Mouse (Mus musculus) limb, embryonic 15.5 days (tissue): ENCODE data around the gene Sprtn. TPM values are rescaled to one million over a fixed set of nuclear protein-coding genes. Genes with fewer than 3 reads are reported as not detected.
A peak's percentile ranks its signal among the peaks of the same experiment; 100 is the strongest.

Experiments used
- ATAC-seq: fragments of 200-750 bp; cut with Nextera tagmentation; 2 replicates; pipeline ENCODE4 v1.8.0; 2017; ENCODE audit warnings: low read depth, moderate TSS enrichment; ENCODE audit not compliant: insufficient number of reproducible peaks, low FRiP score, low TSS enrichment
- H3K27ac ChIP-seq: fragments of 300-500 bp; sonication (generic); 2 replicates; pipeline ENCODE4 v1.5.1; 2015; ENCODE audit warnings: moderate library complexity, mild to moderate bottlenecking, inconsistent platforms
- H3K27me3 ChIP-seq: fragments of 300-500 bp; sonication (generic); 2 replicates; pipeline ENCODE4 v1.6.1; 2015; ENCODE audit warnings: inconsistent platforms
- H3K36me3 ChIP-seq: fragments of 300-500 bp; sonication (generic); 2 replicates; pipeline ENCODE4 v1.6.1; 2015; ENCODE audit warnings: inconsistent platforms
- H3K4me1 ChIP-seq: fragments of 300-500 bp; sonication (generic); 2 replicates; pipeline ENCODE4 v1.6.1; 2015; ENCODE audit warnings: inconsistent platforms
- H3K4me2 ChIP-seq: fragments of 300-500 bp; sonication (generic); 2 replicates; pipeline ENCODE4 v1.6.1; 2015; ENCODE audit warnings: mild to moderate bottlenecking, inconsistent platforms
- H3K4me3 ChIP-seq: fragments of 300-500 bp; sonication (generic); 2 replicates; pipeline ENCODE4 v1.5.1; 2015; ENCODE audit warnings: mild to moderate bottlenecking, inconsistent platforms
- H3K9ac ChIP-seq: fragments of 300-500 bp; sonication (generic); 2 replicates; pipeline ENCODE4 v1.6.1; 2015; ENCODE audit warnings: inconsistent platforms
- H3K9me3 ChIP-seq: fragments of 300-500 bp; sonication (generic); 2 replicates; pipeline ENCODE4 v1.6.1; 2016; ENCODE audit warnings: inconsistent platforms
- WGBS: fragments of 180-500 bp; shearing (Covaris S2); methylation state at CpG from one replicate; pipeline ENCODE4 v1.1.7; 2015; 5-methylcytosine and 5-hydroxymethylcytosine counted together
- polyA plus RNA-seq: library from polyadenylated mRNA; unstranded; fragments of >200 nt; fragmentation: Nextera tagmentation; extraction: Ambion mirVana; gene quantifications from 2 replicates; pipeline ENCODE4 v1.2.1, GENCODE M21; 2015

The Sprtn gene
- polyA plus RNA-seq, 1 experiment from 2014 or later = 11.8 TPM

DNA sequence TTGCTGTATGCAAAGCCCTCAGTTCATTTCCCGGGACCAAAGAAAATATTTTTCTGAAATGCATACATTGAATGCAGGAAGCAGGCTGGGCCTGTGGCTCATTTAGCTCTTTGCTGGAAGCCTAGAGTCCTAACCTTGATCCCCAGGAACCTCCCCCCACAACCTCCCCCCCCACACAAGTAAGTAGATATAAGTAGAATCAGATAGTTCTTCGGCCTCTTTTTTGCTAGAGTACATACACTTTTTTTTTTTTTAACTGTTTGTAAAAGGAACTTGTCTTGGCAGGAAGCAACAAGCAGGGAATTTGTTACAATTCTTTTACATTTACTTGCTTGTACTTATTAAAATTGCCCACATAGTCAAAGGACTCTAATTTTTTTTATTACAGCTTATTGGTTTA lies 53.2 kb downstream of the Sprtn start:
- ATAC-seq = no peak
- no peaks in the 10 kb centered on the region for H3K36me3 ChIP-seq
- H3K4me3 ChIP-seq = no peak overlapping the region; the same call in 1 of the 2 replicates
- no peaks in the 10 kb centered on the region for H3K9me3 ChIP-seq
- H3K4me2 ChIP-seq = peak overlapping the region; percentile 51; the same call in 1 of the 2 replicates
- WGBS = 46% methylated on average over 2 of the region's 2 CpGs
- H3K4me1 ChIP-seq = peaks cover 29% of the 10 kb centered on the region
- H3K27me3 ChIP-seq = no peaks in the 10 kb centered on the region
- H3K9ac ChIP-seq = no peak overlapping the region
- H3K27ac ChIP-seq = no peak overlapping the region

- Histone ChIP-seq H3K4me3 (no peak overlapping the region), H3K9ac (no peak overlapping the region), H3K4me1 (peaks cover 10% of the 10 kb centered on the region; the same call in 1 of the 2 replicates), H3K4me2 (no peak overlapping the region), H3K27ac (no peak overlapping the region), H3K9me3 (no peaks in the 10 kb centered on the region), H3K36me3 (no peaks in the 10 kb centered on the region), H3K27me3 (no peaks in the 10 kb centered on the region)
- no peak for ATAC-seq
- WGBS = 77% methylated on average over 7 of the region's 7 CpGs
Measured at GRCm38 (mm10) chr8:124953188-124953587, 55.5 kb downstream of the Sprtn start.

GRCm38 (mm10) chr8:124954572-124955082 lies 56.9 kb downstream of the Sprtn start:
- no peaks in the 10 kb centered on the region for H3K36me3 ChIP-seq
- H3K27ac ChIP-seq = no peak overlapping the region
- ATAC-seq = no peak
- H3K4me3 ChIP-seq = no peak overlapping the region
- no peak overlapping the region for H3K9ac ChIP-seq
- WGBS = 61% methylated on average over 8 of the region's 8 CpGs
- no peak overlapping the region for H3K4me2 ChIP-seq
- H3K9me3 ChIP-seq = no peaks in the 10 kb centered on the region
- H3K27me3 ChIP-seq = no peaks in the 10 kb centered on the region
- peaks cover 11% of the 10 kb centered on the region for H3K4me1 ChIP-seq

Other genes with a start within 250 kb of the Sprtn start
- 34.2 and 36.6 TPM in 2 replicates for gene 2310022B05Rik, start 234.5 kb upstream of the Sprtn start, polyA plus RNA-seq
- 41.6 and 43.0 TPM in 2 replicates for gene Ttc13, start 175.9 kb upstream of the Sprtn start, polyA plus RNA-seq
- gene Arv1, start 175.7 kb upstream of the Sprtn start, polyA plus RNA-seq = 18.4 and 19.5 TPM in 2 replicates
- 5.5 and 7.4 TPM in 2 replicates for gene Fam89a, start 146.1 kb upstream of the Sprtn start, polyA plus RNA-seq
- 0.06 and 0.14 TPM in 2 replicates for gene Trim67, start 104.8 kb upstream of the Sprtn start, polyA plus RNA-seq
- gene Gnpat, start 34.9 kb upstream of the Sprtn start, polyA plus RNA-seq = 83.9 and 88.7 TPM in 2 replicates
- gene 2810004N23Rik, start 34.8 kb upstream of the Sprtn start, polyA plus RNA-seq = 40.2 and 41.9 TPM in 2 replicates
- gene Exoc8, start 181 bp upstream of the Sprtn start, polyA plus RNA-seq = 6.3 and 8.1 TPM in 2 replicates
- 13.4 and 16.5 TPM in 2 replicates for gene Egln1, start 51.4 kb downstream of the Sprtn start, polyA plus RNA-seq
- gene Tsnax, start 115.1 kb downstream of the Sprtn start, polyA plus RNA-seq = 122 and 127 TPM in 2 replicates
- gene Disc1, start 156.3 kb downstream of the Sprtn start, polyA plus RNA-seq = 2.3 TPM in 2 replicates